12 mouse cellular contexts compared by ENCODE assay signal in genomic region chr4:123584720-123585093, GRCm38 (mm10).
DNase-seq lines count a peak whose midpoint lies in the region; ATAC-seq and TF ChIP-seq lines count a peak whose summit lies in the region.
"Had no signal": no experiment of that assay in that cellular context is flagged by ENCODE, and none has a peak within 500 bp of the region (broad histone marks: within the 10 kb centered on the region; RNA-seq: fewer than 3 reads in every experiment).

No protein-coding gene starts in this region.

- H3K4me2 ChIP-seq in liver, embryonic 13.5 days: peak overlapping the region; percentile 19; the same call in 1 of the 2 replicates
- peak overlapping the region; percentile 40 for H3K4me2 ChIP-seq in CH12.LX (ENCODE audit: insufficient read depth, low read depth, poor library complexity, severe bottlenecking)
- H3K4me2 ChIP-seq in hindbrain, embryonic 15.5 days: no peak overlapping the region

- TF ChIP-seq CTCF in CH12.LX (conservative IDR thresholded peaks at IDR 0.05 in 1 of 2, IDR thresholded peaks at IDR 0.05 in 1 of 2; ENCODE audit: low read depth in 2 of 2, low read length in 2 of 2): no peak

- H3K4me1 ChIP-seq in liver, embryonic 13.5 days (replicated peaks): peaks cover 19% of the 10 kb centered on the region
- peaks cover 4 to 31% of the 10 kb centered on the region in 2 experiments; a peak in 3 of 4 replicates for H3K4me1 ChIP-seq in CH12.LX (ENCODE audit: control insufficient read depth in 1 of 2, insufficient read depth in 2 of 2)
- peaks cover 15% of the 10 kb centered on the region for H3K4me1 ChIP-seq in hindbrain, embryonic 15.5 days (replicated peaks)

- peak; percentile 71 for DNase-seq in heart, adult 11 months
- no peak for DNase-seq in heart, postnatal 4 days
- DNase-seq in liver, embryonic 13.5 days: no peak
- DNase-seq in liver: no peak
- peak; percentile 53 for DNase-seq in CH12.LX (ENCODE audit: extremely low read depth)
- no peak for DNase-seq in MN1 (ENCODE audit: low spot score)
- DNase-seq: adrenal gland, postnatal 25 days; cerebellum, adult 11 months; kidney, adult 11 months; spleen, adult 18-20 months had no signal

- H3K79me2 ChIP-seq in CH12.LX (replicated peaks; ENCODE audit: control insufficient read depth, extremely low read depth, insufficient read depth, poor library complexity, severe bottlenecking): no peaks in the 10 kb centered on the region

- TF ChIP-seq EP300 in CH12.LX (IDR thresholded peaks at IDR 0.05; ENCODE audit: low read length): peak; percentile 56

- no peak for ATAC-seq in liver, embryonic 13.5 days (ENCODE audit: low read depth)
- ATAC-seq in hindbrain, embryonic 15.5 days (ENCODE audit: low FRiP score, low read depth): no peak
- ATAC-seq in granulocyte monocyte progenitor cell, adult 5-6 weeks (replicated peaks; ENCODE audit: poor library complexity, severe bottlenecking): no peak

- H3K9ac ChIP-seq in liver, embryonic 13.5 days: peak overlapping the region; percentile 17; the same call in 1 of the 2 replicates
- no peak overlapping the region for H3K9ac ChIP-seq in CH12.LX (ENCODE audit: insufficient read depth, low read depth)
- H3K9ac ChIP-seq in hindbrain, embryonic 15.5 days: no peak overlapping the region

- TF ChIP-seq RAD21 in CH12.LX (IDR thresholded peaks at IDR 0.05; ENCODE audit: low read depth, low read length): no peak

- H3K27ac ChIP-seq in liver, embryonic 13.5 days: no peak overlapping the region
- no peak overlapping the region for H3K27ac ChIP-seq in CH12.LX (ENCODE audit: insufficient read depth, low read depth)
- peak overlapping the region; percentile 28; the same call in 1 of the 2 replicates for H3K27ac ChIP-seq in hindbrain, embryonic 15.5 days (replicated peaks)

- H3K9me3 ChIP-seq in liver, embryonic 13.5 days (replicated peaks): no peaks in the 10 kb centered on the region
- no peaks in the 10 kb centered on the region for H3K9me3 ChIP-seq in CH12.LX (replicated peaks; ENCODE audit: low read length)
- H3K9me3 ChIP-seq in hindbrain, embryonic 15.5 days: no peaks in the 10 kb centered on the region

- dilution Hi-C loops in CH12.LX (cut with MboI; ENCODE audit: extremely low pct_ligation_motif_present, extremely low pct_unique_long_range_greater_than_20kb, low sequenced_read_pairs): no loop called here

- no peak overlapping the region for H3K4me3 ChIP-seq in liver, embryonic 13.5 days (replicated peaks)
- no peak overlapping the region for H3K4me3 ChIP-seq in CH12.LX (replicated peaks in 1 of 3; ENCODE audit: low read depth in 2 of 3, low read length in 2 of 3, poor library complexity in 1 of 3)
- no peak overlapping the region for H3K4me3 ChIP-seq in hindbrain, embryonic 15.5 days

- in situ Hi-C loops in CH12.LX (cut with MboI; ENCODE audit: low pct_ligation_motif_present, low pct_unique_long_range_greater_than_20kb, low sequenced_read_pairs): no loop called here

- no peaks in the 10 kb centered on the region for H3K36me3 ChIP-seq in liver, embryonic 13.5 days
- H3K36me3 ChIP-seq in CH12.LX (replicated peaks in 1 of 2; ENCODE audit: control insufficient read depth in 1 of 2, insufficient read depth in 1 of 2, low read length in 1 of 2): no peaks in the 10 kb centered on the region
- no peaks in the 10 kb centered on the region for H3K36me3 ChIP-seq in hindbrain, embryonic 15.5 days

- TF ChIP-seq POLR2A in CH12.LX (IDR thresholded peaks at IDR 0.05; ENCODE audit: low read depth, low read length): no peak

- 43% methylated on average over 3 of the region's 3 CpGs for WGBS in liver, embryonic 13.5 days (ENCODE audit: insufficient replicate concordance)
- WGBS in hindbrain, embryonic 15.5 days: 36% methylated on average over 3 of the region's 3 CpGs

- H3K27me3 ChIP-seq in liver, embryonic 13.5 days: no peaks in the 10 kb centered on the region
- no peaks in the 10 kb centered on the region for H3K27me3 ChIP-seq in CH12.LX (replicated peaks)
- no peaks in the 10 kb centered on the region for H3K27me3 ChIP-seq in hindbrain, embryonic 15.5 days

TF ChIP-seq in CH12.LX, 34 proteins besides CTCF, POLR2A, EP300 and RAD21:
- TF ChIP-seq BHLHE40 (IDR thresholded peaks at IDR 0.05; ENCODE audit: low read depth, low read length) (0 out of 2 replicates have a peak, but pooled peaks have one; percentile 8), E2F4 (IDR thresholded peaks at IDR 0.05; ENCODE audit: insufficient replicate concordance, low read depth, low read length) (no peak), TCF12 (IDR thresholded peaks at IDR 0.05; ENCODE audit: low read depth, low read length) (peak; percentile 35; the same call in 1 of the 2 replicates)
TF ChIP-seq in CH12.LX: peak in this region for 2.

Comparison
In these comparisons a context has a peak if more than half of its experiments do, and no peak if none do; other contexts are left out.
1. DNase-seq: peak in heart, adult 11 months (single experiment) and CH12.LX (single experiment); none in heart, postnatal 4 days (single experiment), liver, embryonic 13.5 days (single experiment), liver (single experiment) and MN1 (single experiment).